Mouse (Mus musculus): ENCODE data around the gene Hist1h2ab. TPM values are rescaled to one million over a fixed set of nuclear protein-coding genes. Genes with fewer than 3 reads are reported as not detected.
"Not testable (repeated sequence)": the region's sequence is repeated elsewhere in the genome, so short reads cannot be mapped to it uniquely, and the experiment has no call there.

Hist1h2ab gene
- total RNA-seq, 1 experiment = 2,399 TPM

GRCm38 (mm10) chr13:23761871-23762821 is 11.2 kb downstream of the Hist1h2ab start, which contains the start of gene Hist1h3a:
Gene Hist1h3a, minus strand, starts transcription at chr13:23762386.
- not testable (repeated sequence) for DNase-seq (ENCODE audit: low read depth, low spot score)

GRCm38 (mm10) chr13:23763242-23763585 is 12.3 kb downstream of the Hist1h2ab start:
- peak overlapping the region; percentile 64; the same call in 1 of the 2 replicates for H3K9ac ChIP-seq (ENCODE audit: insufficient read depth, low read depth, low read length, poor library complexity, severe bottlenecking)
- H3K4me3 ChIP-seq (ENCODE audit: insufficient read depth in 1 of 2, low read depth in 1 of 2, low read length in 2 of 2, poor library complexity in 1 of 2, severe bottlenecking in 1 of 2) = peak overlapping the region; percentile 58 to 62
- TF ChIP-seq MAFK (IDR thresholded peaks at IDR 0.05; ENCODE audit: insufficient read depth, low read depth, low read length) (no peak), ZNF384 (IDR thresholded peaks at IDR 0.05; ENCODE audit: low read depth, low read length) (no peak), ZC3H11A (IDR thresholded peaks at IDR 0.05; ENCODE audit: borderline replicate concordance, low read depth, low read length) (no peak), HCFC1 (IDR thresholded peaks at IDR 0.05; ENCODE audit: borderline replicate concordance, insufficient read depth, low read length) (no peak), CHD2 (IDR thresholded peaks at IDR 0.05; ENCODE audit: low read depth, low read length) (no peak)
- H3K27ac ChIP-seq (ENCODE audit: insufficient read depth, low read depth, low read length, poor library complexity, severe bottlenecking) = peak overlapping the region; percentile 69; the same call in 1 of the 2 replicates
- no peaks in the 10 kb centered on the region for H3K36me3 ChIP-seq (ENCODE audit: control insufficient read depth, insufficient read depth, low read length, poor library complexity, severe bottlenecking)
- no peaks in the 10 kb centered on the region for H3K9me3 ChIP-seq (ENCODE audit: control insufficient read depth, insufficient read depth, low read depth, low read length)
- no peak for DNase-seq (ENCODE audit: low read depth, low spot score)
- no peaks in the 10 kb centered on the region; a peak in 2 of 4 replicates for H3K4me1 ChIP-seq (ENCODE audit: control insufficient read depth in 2 of 2, insufficient read depth in 2 of 2, low read length in 2 of 2, poor library complexity in 1 of 2)
- in situ Hi-C loops (cut with MboI; ENCODE audit: low sequenced_read_pairs in 2 of 2, unreplicated experiment in 2 of 2) = loop anchor here in 1 of 2 experiments (25.0 kb wide), 1 partner anchor 1726 kb away; the partner anchor contains the start of genes Hist1h2ag, Hist1h2ah, Hist1h2bj and Hist1h2bk

More at GRCm38 (mm10) chr13:23761871-23762821, 11.2 kb downstream of the Hist1h2ab start, which contains the start of gene Hist1h3a:
- Histone ChIP-seq H3K4me3 (ENCODE audit: insufficient read depth in 1 of 2, low read depth in 1 of 2, low read length in 2 of 2, poor library complexity in 1 of 2, severe bottlenecking in 1 of 2) (peak within 1 kb of the TSS; percentile 62 to 72), H3K9ac (ENCODE audit: insufficient read depth, low read depth, low read length, poor library complexity, severe bottlenecking) (peak within 1 kb of the TSS; percentile 98), H3K27ac (ENCODE audit: insufficient read depth, low read depth, low read length, poor library complexity, severe bottlenecking) (peak within 1 kb of the TSS; percentile 99)
- not testable (repeated sequence) for H3K4me1 ChIP-seq (ENCODE audit: control insufficient read depth in 2 of 2, insufficient read depth in 2 of 2, low read length in 2 of 2, poor library complexity in 1 of 2); H3K36me3 ChIP-seq (ENCODE audit: control insufficient read depth, insufficient read depth, low read length, poor library complexity, severe bottlenecking); H3K9me3 ChIP-seq (ENCODE audit: control insufficient read depth, insufficient read depth, low read depth, low read length)
- in situ Hi-C loops (cut with MboI; ENCODE audit: low sequenced_read_pairs in 2 of 2, unreplicated experiment in 2 of 2) = loop anchor here in 1 of 2 experiments (25.0 kb wide), 1 partner anchor 1725 kb away; the partner anchor contains the start of genes Hist1h2ag, Hist1h2ah, Hist1h2bj and Hist1h2bk
- TF ChIP-seq CHD2 (IDR thresholded peaks at IDR 0.05; ENCODE audit: low read depth, low read length) (peak; percentile 88), HCFC1 (IDR thresholded peaks at IDR 0.05; ENCODE audit: borderline replicate concordance, insufficient read depth, low read length) (peak; percentile 22; the same call in 1 of the 2 replicates)

- Histone ChIP-seq H3K4me3 (ENCODE audit: insufficient read depth in 1 of 2, low read depth in 1 of 2, low read length in 2 of 2, poor library complexity in 1 of 2, severe bottlenecking in 1 of 2) (peak within 1 kb of the TSS; percentile 62), H3K27ac (ENCODE audit: insufficient read depth, low read depth, low read length, poor library complexity, severe bottlenecking) (peak within 1 kb of the TSS; percentile 69), H3K36me3 (ENCODE audit: control insufficient read depth, insufficient read depth, low read length, poor library complexity, severe bottlenecking) (no peaks in the 10 kb centered on the region), H3K9me3 (ENCODE audit: control insufficient read depth, insufficient read depth, low read depth, low read length) (no peaks in the 10 kb centered on the region), H3K9ac (ENCODE audit: insufficient read depth, low read depth, low read length, poor library complexity, severe bottlenecking) (peak within 1 kb of the TSS; percentile 87), H3K4me1 (ENCODE audit: control insufficient read depth in 2 of 2, insufficient read depth in 2 of 2, low read length in 2 of 2, poor library complexity in 1 of 2) (no peaks in the 10 kb centered on the region; a peak in 2 of 4 replicates)
- DNase-seq (ENCODE audit: low read depth, low spot score) = no peak
- in situ Hi-C loops (cut with MboI; ENCODE audit: low sequenced_read_pairs in 2 of 2, unreplicated experiment in 2 of 2) = loop anchor here in 1 of 2 experiments (25.0 kb wide), 1 partner anchor 1726 kb away; the partner anchor contains the start of genes Hist1h2ag, Hist1h2ah, Hist1h2bj and Hist1h2bk
- TF ChIP-seq CHD2 (IDR thresholded peaks at IDR 0.05; ENCODE audit: low read depth, low read length) = no peak; the same call in 1 of the 2 replicates
- TF ChIP-seq ZNF384 (IDR thresholded peaks at IDR 0.05; ENCODE audit: low read depth, low read length) = no peak
- no peak for TF ChIP-seq MAFK (IDR thresholded peaks at IDR 0.05; ENCODE audit: insufficient read depth, low read depth, low read length)
- TF ChIP-seq HCFC1 (IDR thresholded peaks at IDR 0.05; ENCODE audit: borderline replicate concordance, insufficient read depth, low read length) = peak; percentile 68; the same call in 1 of the 2 replicates
- no peak for TF ChIP-seq ZC3H11A (IDR thresholded peaks at IDR 0.05; ENCODE audit: borderline replicate concordance, low read depth, low read length)
These were observed 12.8 kb downstream of the Hist1h2ab start, which contains the start of gene Hist1h1a for GRCm38 (mm10) chr13:23763586-23764323. Gene Hist1h1a, plus strand, starts transcription at chr13:23763666.
